Mouse (Mus musculus) thymus, adult 18-20 months (tissue): ENCODE data around the gene Aven.
"Not testable (repeated sequence)": the region's sequence is repeated elsewhere in the genome, so short reads cannot be mapped to it uniquely, and the experiment has no call there.

Experiments
- DNase-seq, 2 experiments: peaks; one replicate each; pipeline ENCODE4 v3.0.0; 2022; ENCODE audit warnings: mixed read lengths in 2 of 2

The Aven gene

DNA sequence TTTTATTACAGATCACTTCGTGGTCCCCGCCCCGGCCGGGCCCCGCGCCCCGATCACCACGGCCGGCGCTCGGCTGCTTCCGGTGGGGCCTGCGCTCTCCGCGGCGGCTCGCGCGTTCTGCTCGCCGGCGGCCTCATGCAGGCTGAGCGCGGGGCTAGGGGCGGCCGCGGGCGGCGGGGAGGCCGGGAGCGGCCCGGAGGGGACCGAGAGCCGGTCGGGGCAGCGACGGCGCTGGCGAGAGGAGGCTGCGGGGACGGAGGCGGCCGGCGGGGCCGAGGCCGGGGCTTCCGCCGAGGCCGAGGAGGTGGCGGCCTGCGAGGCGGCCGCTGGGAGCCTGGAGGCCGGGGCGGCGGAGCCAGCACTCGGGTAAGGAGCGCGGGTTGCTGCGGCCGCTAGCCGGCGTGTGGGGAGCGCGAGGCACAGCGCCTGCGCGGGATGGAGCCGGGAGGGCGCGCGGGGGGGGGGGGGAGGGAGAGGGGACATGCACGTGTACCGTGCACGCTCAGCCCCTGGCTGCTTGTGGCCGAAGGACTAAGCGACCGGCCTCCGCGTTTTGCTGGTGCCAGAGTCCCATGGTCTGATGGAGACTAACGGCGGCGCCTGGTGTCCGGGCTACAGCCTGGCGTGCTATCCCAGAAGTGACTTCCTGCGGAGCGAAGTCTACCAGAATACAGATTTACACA lies at the start of gene Aven:
Aven (plus strand) TSS at position 109 of the 683 bp plus-strand sequence.
- peak; percentile 58 to 59 for DNase-seq

DNA sequence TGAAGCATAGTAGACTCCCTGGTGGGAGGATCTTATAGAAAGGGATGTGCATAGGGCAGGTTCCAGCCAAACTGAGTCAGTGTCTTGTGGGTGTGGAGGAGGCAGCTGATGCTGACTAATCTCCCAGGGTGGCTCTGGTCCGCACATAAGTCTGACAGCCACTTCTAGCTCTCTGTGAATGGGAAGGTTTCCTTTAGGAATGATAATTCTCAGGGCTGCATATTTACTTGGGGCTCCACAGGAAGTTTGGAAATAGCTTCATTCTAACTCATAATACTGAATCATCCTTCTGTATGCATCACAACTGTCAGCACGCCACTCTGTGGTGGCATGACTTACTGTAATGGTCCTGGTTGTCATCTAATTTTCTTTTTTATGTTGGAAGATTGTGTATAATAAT lies 49.3 kb upstream of the Aven start:
- DNase-seq, result no peak

DNA sequence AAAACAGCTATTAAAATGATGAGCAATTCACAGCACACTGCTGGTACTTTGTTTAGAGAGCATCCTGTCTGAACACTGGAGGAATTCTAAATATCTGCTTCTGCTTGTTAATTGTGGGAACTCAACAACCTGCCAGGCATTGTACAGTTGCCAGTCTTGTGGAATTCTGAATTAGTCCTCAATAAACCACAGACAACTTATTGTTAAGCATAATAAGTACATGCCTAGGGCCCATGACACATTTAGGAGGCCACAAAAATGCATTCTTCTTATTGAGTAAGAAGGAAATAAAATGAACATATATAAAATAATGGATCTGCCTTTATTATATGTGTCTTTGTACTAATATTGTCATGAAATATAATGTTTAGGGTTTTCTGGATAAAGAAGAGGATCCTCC lies 47.3 kb upstream of the Aven start:
- no peak for DNase-seq

DNA sequence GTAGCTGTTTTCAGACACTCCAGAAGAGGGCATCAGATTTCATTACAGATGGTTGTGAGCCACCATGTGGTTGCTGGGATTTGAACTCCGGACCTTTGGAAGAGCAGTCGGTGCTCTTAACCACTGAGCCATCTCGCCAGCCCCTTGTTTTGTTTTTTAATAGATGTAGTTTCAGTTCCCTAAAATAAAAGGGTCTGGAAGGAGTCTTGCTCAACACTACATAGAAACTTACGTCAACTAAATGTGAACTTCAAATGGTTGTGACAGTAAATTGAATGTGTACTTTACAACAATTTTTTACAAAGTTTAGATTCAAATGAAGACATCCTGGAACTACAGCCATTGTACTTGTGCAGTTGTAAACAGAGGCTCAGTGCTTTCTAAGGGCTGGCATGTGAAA lies 44.7 kb upstream of the Aven start:
- not testable (repeated sequence) for DNase-seq

DNA sequence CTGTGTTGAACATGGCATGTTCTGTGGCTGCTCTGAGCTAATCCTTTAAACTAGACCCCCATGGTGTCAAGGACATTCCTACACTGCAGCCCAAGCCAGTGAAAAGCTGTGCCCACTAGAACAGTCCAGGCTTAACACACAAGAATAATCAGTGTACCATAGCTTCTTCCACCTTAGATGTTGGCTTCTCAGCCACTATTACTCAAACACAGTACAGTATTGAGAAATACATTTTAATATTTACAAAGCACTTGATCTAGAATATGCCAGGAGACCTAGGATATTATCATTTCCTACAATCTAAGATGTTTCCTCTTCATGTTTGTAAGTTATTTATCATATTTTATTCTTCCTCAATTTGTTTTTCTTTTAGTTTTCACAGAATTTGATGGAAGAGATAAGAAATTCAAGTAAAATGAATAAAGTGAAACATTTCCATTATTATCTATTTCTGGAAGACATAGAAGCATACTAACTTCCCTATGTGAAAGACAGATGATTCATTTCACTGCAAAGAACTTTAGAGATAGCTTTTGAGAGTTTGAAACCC lies 44.2 kb upstream of the Aven start:
- DNase-seq, result no peak

DNA sequence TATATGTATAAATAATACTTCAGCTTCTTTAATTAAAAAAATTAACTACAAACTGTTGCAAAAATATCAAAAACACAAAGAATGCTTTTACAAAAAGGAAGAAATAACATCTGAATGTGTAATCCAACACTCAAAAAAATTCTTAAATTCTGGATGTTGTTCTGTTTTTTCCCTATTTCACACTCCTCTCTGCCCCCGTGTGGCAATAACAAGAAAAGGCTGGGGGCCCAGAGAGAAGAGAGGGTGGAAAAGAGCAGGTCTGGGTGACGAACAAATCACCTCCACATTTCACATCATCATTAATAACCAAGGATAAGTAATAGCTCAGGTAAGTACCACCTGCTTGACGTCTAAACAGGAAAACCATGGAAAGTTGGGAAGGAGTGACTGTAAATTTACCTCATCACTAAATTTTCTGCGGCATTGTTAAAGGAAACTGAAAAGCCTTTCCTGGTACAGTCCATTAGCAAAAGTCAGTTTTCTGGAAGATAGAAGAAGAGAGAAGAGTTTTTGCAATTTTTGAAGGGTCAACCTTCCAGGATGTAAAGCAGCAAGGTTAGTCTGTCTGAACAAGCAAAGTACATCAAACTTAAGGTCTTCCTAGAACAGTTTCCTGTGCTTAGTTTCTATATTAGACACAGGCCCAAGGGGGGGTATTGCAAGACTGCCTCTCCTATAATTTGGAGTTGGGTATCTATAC lies 43.0 kb upstream of the Aven start:
- no peak for DNase-seq

DNA sequence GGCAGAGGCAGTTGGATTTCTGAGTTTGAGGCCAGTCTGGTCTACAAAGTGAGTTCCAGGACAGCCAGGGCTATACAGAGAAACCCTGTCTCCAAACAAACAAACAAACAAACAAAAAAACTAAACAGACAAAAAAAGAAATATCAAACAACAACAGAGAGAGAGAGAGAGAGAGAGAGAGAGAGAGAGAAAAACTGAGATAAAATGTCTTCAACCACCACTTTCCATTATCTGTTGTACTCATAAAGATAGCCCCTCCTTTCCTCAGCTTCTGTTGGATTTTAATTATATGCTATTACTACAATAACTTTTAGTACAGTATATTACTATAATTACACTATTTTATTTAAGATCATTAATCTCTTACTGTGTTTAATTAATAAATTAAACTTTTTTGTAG lies 40.3 kb upstream of the Aven start:
- not testable (repeated sequence) for DNase-seq

DNA sequence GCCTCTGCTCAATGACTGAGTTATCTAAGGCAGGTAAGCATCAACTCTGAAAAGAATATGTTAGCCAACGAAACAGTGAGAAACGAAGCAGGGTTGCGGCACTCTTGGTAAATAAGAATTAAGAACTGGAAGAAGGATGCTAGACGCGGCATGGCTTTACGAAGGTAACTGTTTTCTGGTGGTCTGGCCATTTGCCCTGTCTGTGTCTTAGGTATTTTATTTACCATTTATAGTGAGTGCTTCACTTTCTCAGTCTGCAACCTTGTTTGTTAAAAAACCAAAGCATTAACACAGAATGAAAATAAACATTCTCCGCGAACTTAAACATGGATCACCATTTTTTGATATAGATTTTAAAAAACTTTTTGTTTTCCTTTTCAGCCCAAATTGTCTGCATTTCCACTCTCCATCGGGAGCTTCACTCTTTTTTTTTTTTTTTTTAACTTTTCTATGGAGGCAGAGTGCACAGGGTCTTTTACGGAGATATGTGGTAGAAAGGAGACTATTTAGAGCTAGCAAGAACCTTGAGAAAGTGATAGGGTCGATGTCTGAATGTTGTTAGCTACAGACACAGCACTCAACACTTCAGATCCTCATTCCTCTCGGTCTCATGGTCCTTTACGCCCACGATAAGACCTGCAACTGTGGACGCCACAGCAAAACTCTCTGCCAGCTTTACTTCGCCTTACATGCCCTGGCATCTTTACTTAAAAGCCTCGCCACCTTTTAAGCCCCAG lies 38.5 kb upstream of the Aven start:
- no peak for DNase-seq

DNA sequence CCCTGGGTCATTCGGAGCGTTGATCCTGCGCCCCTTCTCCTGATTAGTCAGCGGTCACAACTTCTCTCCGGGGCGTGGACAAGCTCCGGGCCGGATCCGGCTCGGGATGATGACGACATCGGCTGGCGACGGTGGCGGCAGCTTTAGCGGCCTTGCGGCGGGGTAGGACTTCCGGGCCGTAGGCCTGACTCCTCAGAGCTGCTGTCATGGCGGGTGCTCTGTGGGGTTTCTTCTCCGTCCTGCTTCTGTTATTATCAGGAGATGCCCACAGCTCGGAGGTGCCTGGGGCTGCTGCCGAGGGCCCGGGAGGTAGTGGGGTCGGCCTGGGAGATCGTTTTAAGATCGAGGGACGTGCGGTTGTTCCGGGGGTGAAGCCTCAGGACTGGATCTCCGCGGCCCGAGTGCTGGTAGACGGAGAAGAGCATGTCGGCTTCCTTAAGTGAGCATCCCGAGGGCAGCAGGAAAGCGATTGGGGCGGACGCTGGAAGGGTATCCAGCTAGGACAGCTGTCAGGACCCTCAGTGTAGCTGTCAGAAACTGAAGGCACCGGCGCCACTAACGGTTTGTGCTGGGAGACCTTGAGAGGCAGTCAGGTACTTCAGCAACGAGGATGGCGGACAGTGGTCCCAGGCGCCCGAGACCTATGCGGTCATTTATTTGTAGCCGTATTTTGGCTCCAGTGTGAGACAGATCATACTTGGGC lies 37.8 kb upstream of the Aven start, which contains the start of gene Emc7:
Emc7 (plus strand) TSS at position 136 of the 703 bp plus-strand sequence.
- peak; percentile 91 to 92 for DNase-seq

DNA sequence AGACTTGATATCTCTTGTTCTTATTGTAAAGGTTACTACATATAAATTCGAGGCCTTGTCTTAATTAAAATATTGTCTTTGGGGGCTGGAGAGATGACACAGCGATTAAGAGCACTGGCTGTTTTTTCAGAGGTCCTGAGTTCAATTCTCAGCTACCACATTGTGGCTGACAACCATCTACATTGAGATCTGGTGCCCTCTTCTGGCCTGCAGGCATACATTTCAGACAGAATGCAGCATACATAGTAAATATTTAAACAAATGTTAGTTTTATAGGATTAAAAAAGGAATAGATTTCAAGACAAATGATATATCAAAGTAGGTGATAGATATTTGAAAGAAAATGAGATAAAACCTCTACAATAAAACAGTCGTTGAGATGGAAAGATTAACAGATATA lies 32.2 kb upstream of the Aven start:
- DNase-seq, result no peak

DNA sequence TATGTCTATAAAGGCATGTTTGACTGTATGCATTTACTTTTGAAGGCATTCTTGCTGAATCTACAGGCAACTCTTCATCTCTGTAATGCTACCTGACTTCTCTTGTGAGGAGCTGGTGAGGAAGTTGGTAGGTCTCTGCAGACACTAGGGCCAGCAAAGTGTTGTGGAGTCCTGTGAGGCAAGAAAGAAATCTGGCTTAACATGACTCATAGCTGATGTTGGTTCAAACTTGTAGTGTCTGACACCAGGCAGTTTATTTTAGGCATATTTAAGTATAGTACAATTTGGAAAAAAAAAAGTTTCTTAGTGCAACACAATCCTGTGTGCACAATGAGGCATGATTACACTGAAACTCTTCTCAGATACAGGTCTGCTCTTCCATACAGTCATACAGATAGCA lies 23.2 kb upstream of the Aven start:
- DNase-seq, result no peak

DNA sequence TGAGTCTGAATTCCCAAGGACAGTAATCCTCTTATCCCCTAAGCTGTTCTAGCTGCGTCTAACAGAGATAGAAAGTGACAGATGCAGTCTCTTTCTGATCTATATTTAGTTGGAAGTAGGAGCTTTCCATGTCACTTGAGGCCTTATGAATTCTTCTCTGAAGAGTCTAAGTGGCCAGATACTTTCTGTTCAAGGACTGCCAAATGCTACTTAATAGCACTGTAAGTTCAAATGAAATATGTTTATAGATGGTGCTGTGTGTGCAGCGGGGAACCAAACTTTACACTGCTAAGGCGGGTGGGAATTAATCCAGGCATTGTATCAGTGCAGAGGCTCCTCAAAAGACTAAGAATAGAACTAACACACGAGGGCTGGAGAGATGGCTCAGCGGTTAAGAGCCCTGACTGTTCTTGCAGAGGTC lies 21.8 kb upstream of the Aven start:
- no peak for DNase-seq

DNA sequence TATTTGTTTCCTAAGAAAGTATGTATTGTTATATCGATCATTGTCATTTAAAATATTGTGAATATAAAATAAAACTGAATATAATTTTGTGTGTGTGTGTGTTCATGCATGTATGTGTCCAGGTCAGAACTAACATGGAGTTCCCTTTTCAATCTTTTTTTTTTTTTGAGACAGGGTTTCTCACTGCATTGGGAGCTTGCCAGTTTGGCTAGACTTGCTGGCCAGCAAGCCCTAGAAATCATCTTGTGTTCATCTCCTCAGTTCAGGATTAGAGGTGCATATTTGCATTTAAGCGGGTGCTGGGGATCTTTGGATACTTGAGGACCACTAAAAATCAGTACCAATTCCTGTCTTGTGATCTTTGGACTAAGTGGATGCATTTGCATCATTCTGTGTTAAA lies 20.7 kb upstream of the Aven start:
- DNase-seq, result no peak

DNA sequence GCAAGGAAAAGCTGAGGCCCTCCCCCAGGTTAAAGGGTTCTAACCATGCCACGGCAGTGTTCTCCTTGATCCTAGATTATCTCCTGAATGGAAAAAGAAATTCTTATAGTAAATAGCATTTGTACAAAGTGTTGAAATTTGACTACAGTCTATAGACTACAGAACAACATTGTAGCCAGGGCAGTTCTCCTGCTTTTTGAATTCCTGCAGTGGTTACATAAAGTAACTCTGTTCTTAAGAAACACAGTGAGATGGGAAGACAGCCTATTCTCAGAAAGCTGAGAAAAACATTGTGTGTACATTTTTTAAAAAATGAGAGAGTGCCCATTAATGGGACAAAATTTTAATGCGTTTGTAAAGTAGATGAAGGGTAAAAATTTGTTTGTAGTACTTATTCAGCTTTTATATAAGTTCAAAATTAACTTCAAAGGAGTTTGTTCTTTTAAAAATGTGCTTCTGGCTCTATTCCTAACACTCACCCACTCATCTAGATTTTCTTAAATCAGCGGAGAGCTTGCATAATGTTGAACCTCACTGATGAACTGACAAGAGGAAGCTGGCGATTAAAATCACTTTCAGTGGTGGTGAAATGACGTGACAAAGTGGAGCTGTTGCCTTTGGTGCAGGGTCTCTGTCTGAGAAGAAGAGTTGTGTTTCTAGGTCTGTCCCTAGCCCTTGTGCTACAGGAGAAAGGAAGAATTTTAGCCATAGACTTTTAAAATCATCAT lies 17.6 kb upstream of the Aven start:
- DNase-seq, result no peak

DNA sequence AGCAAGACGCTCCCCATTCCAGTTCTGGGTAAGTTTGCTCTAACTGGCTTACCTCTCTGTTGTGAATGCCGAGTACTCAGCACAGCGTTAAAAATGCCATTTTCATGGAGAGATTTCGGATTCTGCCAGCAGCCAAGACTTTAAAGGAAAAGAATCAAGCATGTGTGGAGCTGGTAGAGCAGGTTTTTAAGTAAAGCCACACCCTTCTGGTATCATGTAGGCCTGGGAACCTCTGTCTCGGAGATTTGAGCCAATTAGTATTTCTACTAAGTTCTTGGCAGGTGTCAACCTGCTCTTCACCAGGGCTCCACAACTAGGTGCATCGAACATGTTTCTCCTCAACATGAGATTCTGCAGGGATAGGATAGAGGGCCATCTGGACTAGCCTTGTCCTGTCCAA lies 16.2 kb upstream of the Aven start:
- no peak for DNase-seq

DNA sequence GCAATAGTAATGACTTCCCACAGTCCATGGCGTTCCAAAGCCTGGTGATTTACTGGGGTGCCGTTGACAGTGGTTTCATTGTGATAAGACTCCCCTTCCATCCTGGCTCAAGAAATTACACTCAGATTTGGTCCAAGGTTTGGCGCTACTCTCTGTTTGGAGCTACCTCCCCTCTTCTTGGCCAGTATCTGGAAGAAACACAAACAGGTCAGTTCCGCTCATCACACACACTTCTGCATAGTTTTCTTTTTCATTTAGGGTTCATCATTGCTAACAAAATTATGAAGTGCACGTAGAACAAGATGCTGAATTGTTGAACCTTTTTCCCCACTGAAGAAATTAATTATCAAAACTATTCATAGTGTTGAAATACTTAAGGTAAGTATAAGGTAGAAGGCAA lies 12.1 kb upstream of the Aven start, which contains the start of gene Chrm5:
Chrm5 (minus strand) TSS at position 101 of the 400 bp plus-strand sequence.
- no peak for DNase-seq

DNA sequence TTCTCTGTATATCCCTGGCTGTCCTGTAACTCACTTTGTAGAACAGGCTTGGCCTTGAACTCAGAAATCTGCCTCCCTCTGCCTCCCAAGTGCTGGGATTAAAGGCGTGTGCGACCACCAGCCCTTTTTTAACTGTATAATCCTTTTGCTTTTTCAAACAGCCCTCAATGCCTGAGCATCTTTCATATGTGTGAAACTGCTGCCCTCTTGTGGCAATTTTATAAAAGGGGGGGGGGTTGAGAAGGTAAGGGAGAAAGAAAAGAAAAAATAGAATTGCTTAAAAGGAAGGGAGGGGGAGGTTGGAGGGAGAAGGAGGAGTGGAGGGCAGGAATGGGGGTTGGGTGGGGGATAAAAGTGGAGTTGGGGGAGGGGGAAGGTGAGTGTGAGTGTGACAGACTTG lies 11.2 kb upstream of the Aven start:
- DNase-seq, result no peak

DNA sequence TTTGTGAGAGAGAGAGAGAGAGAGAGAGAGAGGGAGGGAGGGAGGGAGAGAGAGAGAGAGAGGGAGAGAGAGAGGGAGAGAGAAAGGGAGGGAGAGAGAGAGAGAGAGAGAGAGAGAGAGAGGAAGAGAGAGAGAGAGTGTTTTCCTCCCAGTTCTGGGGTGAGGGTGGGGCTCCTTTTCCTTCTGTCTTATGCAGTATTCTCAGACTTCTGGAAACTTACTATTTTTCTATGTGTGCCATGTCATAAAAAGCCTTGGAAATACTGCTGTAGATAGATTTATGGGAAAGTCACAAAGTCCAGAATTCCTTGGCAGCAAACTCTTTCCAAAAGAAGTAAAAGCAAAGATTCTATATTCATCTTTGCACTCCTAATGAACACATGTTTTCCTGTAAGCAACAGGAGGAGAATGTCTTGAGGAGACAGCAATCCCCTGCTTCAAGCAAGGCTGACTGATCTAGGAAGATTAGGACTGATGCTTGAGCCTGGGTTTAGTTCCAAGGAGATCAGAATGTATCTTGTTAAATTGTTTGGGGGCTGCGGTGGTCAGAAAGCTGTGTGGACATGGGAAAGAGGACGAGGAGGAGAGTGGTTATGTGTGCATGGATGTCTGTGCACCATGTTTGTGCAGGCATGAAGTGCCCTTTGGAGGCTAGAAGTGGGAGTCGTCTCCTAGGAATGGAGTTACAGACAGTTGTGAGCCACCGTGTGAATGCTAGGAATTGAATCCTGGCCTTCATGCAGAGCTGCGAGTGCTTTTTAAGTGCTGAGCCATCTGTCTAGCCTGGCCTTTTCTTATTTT lies 10.0 kb upstream of the Aven start:
- DNase-seq, result no peak

DNA sequence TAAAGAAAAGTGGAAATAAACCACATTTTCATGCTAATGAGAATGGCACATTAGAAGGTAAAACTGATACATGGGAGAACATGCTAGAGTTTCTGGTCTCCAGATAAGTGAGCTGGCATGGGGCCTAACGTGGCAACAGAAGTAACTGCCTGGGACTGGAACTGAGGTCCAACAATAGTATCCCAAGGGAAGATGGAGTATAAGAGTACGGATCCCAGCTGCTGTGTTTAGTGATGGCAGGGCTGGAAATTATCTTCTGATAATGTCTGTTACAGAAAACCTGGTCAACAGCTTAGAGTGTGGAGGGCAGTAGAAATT lies 9.5 kb upstream of the Aven start:
- no peak for DNase-seq

DNA sequence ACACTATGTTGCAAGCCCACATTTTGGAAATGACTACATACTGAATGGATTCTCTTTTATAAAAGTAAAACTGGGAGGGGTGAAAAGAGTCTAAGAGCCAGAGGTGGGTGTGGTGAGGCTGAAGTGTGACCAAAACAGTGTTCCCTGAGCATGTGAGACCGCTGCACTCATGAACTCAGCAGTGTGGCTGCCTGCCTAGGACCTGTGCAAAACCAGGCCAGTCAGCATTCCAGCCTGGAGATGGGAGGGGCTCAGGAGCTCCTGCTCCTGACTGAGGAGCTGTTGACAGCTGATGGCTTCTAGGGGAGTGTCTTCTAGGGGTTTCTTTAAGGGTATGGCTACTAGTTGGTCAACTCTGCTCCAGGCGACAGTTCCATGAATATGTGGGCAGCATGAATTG lies 7.9 kb upstream of the Aven start:
- DNase-seq, result no peak

DNA sequence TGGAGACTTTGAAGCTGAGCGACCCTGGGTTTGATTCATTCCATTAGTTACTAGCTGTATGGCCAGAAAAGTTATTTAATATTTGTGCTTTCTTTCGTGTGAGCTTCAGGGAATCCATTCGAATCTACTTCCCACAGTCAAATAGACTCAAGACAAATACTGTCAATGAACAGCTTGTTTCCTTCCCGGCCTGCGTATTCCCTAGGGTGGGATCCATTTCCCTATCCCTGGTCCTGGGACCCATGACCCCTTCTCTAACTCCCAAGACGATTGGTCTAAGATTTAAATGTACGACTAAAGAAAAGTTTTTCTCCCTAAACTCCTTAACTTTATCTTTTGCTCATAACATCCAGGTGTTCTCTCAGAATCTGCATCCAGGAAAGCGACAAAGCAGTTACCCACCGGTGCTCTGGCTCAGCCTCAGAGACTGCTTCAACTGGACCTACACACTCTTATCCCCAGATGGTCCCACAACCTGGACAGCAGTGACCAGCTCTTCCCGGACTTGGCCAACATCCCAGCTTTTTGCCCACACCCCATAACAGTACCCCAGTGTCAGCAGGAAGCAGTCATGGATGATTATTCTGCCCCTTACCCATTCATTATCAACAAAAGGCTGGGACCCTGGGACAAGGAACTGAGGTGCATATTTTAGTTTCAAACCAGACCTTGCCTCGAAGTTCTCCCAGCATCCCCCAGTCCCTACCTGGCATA lies 2.1 kb upstream of the Aven start:
- DNase-seq, result no peak
